Mouse (Mus musculus) kidney, postnatal 25 days (tissue): ENCODE measurements at regions not wholly inside any gene's neighbourhood (a gene's known extent, or its start where the extent isn't known, plus 50 kb on each side); places are given as distances from the start of the nearest gene placed in this dataset.

Experiments used
- DNase-seq, 2 experiments: peaks; one replicate each; pipeline ENCODE4 v3.0.0; 2021; ENCODE audit warnings: mixed read lengths in 2 of 2

DNA sequence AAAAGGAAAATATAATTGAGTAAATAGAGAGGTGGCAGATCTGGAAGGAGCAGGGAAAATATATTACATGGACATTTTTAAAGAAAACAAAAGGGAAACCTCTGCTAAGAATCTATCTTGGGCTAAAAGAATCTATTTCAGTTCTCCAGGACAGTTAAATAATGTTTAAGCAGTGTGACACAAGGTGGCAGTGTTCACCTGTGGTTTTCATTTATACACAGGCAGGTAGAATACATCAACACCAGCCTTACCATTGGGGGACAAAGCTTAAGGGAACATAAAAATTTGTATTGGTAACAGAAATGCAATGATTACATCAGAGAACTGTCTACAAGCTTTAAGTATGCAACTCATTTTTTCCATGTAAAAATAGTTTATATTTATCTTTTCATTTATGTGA lies 78.2 kb upstream of the Cldn34d start:
- peak in 1 of 2 experiments; percentile 39 for DNase-seq
